Mouse (Mus musculus) forebrain, embryonic 11.5 days (tissue): ENCODE results near the gene Cgnl1. TPM values are rescaled to one million over a fixed set of nuclear protein-coding genes. Genes with fewer than 3 reads are reported as not detected.

Experiments
- ATAC-seq: fragments of 200-750 bp; cut with Nextera tagmentation; replicated peaks from 2 replicates; pipeline ENCODE4 v1.8.0; 2017; ENCODE audit warnings: moderate TSS enrichment; ENCODE audit not compliant: low FRiP score
- DNase-seq: peaks from one replicate; pipeline ENCODE4 v3.0.0-alpha.2; 2017; ENCODE audit warnings: low spot score
- H3K27ac ChIP-seq: fragments of 300-500 bp; sonication (generic); 2 replicates; pipeline ENCODE4 v1.5.1; 2014; ENCODE audit warnings: low read depth, low read length
- H3K27me3 ChIP-seq: fragments of 300-500 bp; sonication (generic); 2 replicates; pipeline ENCODE4 v1.6.1; 2014; ENCODE audit warnings: mild to moderate bottlenecking, low read length, mixed read lengths; ENCODE audit not compliant: control insufficient read depth, insufficient read depth
- H3K36me3 ChIP-seq: fragments of 300-500 bp; sonication (generic); 2 replicates; pipeline ENCODE4 v1.6.1; 2014; ENCODE audit warnings: mild to moderate bottlenecking, low read length, moderate library complexity, mixed read lengths; ENCODE audit not compliant: control insufficient read depth, insufficient read depth
- H3K4me1 ChIP-seq: fragments of 300-500 bp; sonication (generic); replicated peaks from 2 replicates; pipeline ENCODE4 v1.6.1; 2014; ENCODE audit warnings: low read length, mixed read lengths; ENCODE audit not compliant: control insufficient read depth, insufficient read depth
- H3K4me2 ChIP-seq: fragments of 300-500 bp; sonication (generic); 2 replicates; pipeline ENCODE4 v1.6.1; 2014; ENCODE audit warnings: low read depth, mild to moderate bottlenecking, low read length, moderate library complexity, mixed read lengths; ENCODE audit not compliant: severe bottlenecking
- H3K4me3 ChIP-seq: fragments of 300-500 bp; sonication (generic); 2 replicates; pipeline ENCODE4 v1.5.1; 2014; ENCODE audit warnings: low read depth, low read length
- H3K9ac ChIP-seq: fragments of 300-500 bp; sonication (generic); 2 replicates; pipeline ENCODE4 v1.6.1; 2014; ENCODE audit warnings: low read length
- H3K9me3 ChIP-seq: fragments of 300-500 bp; sonication (generic); 2 replicates; pipeline ENCODE4 v1.6.1; 2016; ENCODE audit warnings: low read length, mixed read lengths; ENCODE audit not compliant: control insufficient read depth
- WGBS: fragments of 180-500 bp; shearing (Covaris S2); extraction: QIAGEN DNeasy Blood & Tissue Kit; methylation state at CpG from one replicate; pipeline ENCODE4 v1.1.7; 2014; 5-methylcytosine and 5-hydroxymethylcytosine counted together
- polyA plus RNA-seq: library from polyadenylated mRNA; unstranded; fragments of >200 nt; fragmentation: Nextera tagmentation; extraction: Ambion mirVana; gene quantifications from 2 replicates; pipeline ENCODE4 v1.2.1, GENCODE M21; 2014

Gene Cgnl1
- 5.2 and 5.9 TPM in 2 replicates for polyA plus RNA-seq

DNA sequence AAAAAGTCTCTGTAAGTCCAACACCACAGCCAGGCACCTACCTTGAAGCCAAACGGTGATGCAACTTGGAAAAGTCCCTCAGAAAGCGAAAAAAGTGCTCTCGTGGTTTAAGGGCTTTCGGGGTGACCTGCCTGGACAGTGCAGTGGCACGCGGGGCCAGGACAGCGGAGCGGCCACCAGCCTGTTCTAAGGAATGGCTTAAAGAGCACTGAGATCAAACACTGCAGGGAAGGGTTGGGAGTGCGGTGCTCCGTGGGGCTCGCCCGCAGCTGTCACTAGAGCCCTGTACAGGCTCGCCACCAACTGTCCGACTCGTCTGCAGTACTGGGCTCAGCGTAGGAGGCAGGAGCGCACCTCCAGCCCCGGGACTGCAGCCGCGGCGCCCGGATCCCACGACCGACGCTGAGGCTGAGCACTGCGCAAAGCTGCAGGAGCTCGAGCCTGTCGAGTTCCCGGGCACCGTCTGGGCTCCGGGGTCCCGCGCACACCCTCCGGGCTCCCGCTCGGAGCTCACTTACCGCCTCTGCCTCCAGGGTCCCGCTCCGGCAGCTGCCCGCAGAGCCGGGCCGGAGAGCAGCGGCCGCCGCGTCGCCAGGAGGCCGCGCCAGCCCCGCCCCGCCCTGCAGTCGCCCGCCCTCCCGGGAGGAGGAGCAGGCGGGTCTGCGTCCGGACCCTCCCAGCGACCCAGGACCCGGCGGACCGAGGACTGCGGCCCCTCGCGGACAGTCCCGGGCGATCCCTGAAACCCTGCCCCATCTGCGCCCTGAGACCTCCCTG is at the start of gene Cgnl1:
TSS of gene Cgnl1 (minus strand) at position 612 of the 777 bp plus-strand sequence.
- Histone ChIP-seq H3K9ac (peak within 1 kb of the TSS; percentile 64), H3K4me2 (peak within 1 kb of the TSS; percentile 91), H3K4me1 (peaks cover 5% of the 10 kb centered on the region; the same call in 1 of the 2 replicates), H3K36me3 (no peaks in the 10 kb centered on the region), H3K9me3 (no peaks in the 10 kb centered on the region; the same call in 1 of the 2 replicates), H3K27me3 (peaks cover 21% of the 10 kb centered on the region), H3K27ac (no peak within 1 kb of the TSS), H3K4me3 (peak within 1 kb of the TSS; percentile 57)
- peak; percentile 79 for ATAC-seq
- under 1% methylated on average over 43 of the region's 67 CpGs for WGBS
- DNase-seq = peak; percentile 80

GRCm38 (mm10) chr9:71818453-71818852 is 47.1 kb upstream of the Cgnl1 start:
- no peak overlapping the region for H3K4me3 ChIP-seq
- H3K36me3 ChIP-seq = no peaks in the 10 kb centered on the region
- H3K9ac ChIP-seq = no peak overlapping the region
- no peaks in the 10 kb centered on the region for H3K9me3 ChIP-seq
- H3K27me3 ChIP-seq = no peaks in the 10 kb centered on the region
- DNase-seq (no peak), ATAC-seq (no peak)
- no peak overlapping the region for H3K27ac ChIP-seq
- H3K4me1 ChIP-seq = no peaks in the 10 kb centered on the region
- H3K4me2 ChIP-seq = no peak overlapping the region
- WGBS = 92% methylated on average over 7 of the region's 7 CpGs

GRCm38 (mm10) chr9:71816121-71816520 is 44.7 kb upstream of the Cgnl1 start:
- H3K4me1 ChIP-seq = no peaks in the 10 kb centered on the region
- 76% methylated on average over 3 of the region's 3 CpGs for WGBS
- no peak overlapping the region for H3K9ac ChIP-seq
- H3K4me3 ChIP-seq = no peak overlapping the region
- no peak for DNase-seq
- no peaks in the 10 kb centered on the region for H3K36me3 ChIP-seq
- H3K27me3 ChIP-seq = no peaks in the 10 kb centered on the region
- no peak for ATAC-seq
- H3K4me2 ChIP-seq = no peak overlapping the region
- H3K9me3 ChIP-seq = no peaks in the 10 kb centered on the region
- no peak overlapping the region for H3K27ac ChIP-seq

- WGBS = 82% methylated on average over 3 of the region's 3 CpGs
- DNase-seq = no peak
- no peak for ATAC-seq
Observed at GRCm38 (mm10) chr9:71813565-71813964, 42.2 kb upstream of the Cgnl1 start.

DNA sequence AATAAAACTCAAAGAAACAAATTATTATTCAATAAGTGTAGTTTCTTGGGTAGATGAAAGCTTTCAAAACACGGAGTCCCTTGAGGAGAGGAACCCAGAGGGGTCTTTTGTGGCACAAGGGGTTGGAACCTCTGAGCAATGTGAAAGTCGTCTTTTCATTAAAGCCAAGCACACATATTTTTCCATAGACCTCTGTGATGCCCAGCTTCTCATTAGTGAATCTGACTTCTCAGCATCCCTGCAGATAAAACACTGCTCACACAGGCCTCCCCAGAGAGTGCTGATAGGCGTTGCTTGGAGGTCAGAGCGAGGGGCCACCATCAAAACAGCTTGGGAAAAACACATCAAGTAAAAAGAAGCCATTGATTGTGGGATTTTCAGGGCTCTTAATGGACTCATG is 41.5 kb upstream of the Cgnl1 start:
- Histone ChIP-seq H3K4me3 (no peak overlapping the region), H3K27me3 (no peaks in the 10 kb centered on the region), H3K9ac (no peak overlapping the region), H3K9me3 (no peaks in the 10 kb centered on the region), H3K27ac (no peak overlapping the region), H3K4me1 (no peaks in the 10 kb centered on the region), H3K36me3 (no peaks in the 10 kb centered on the region), H3K4me2 (no peak overlapping the region)
- WGBS = 38% methylated on average over 4 of the region's 4 CpGs
- ATAC-seq = no peak
- no peak for DNase-seq

More at GRCm38 (mm10) chr9:71813565-71813964, 42.2 kb upstream of the Cgnl1 start:
- Histone ChIP-seq H3K9ac (no peak overlapping the region), H3K9me3 (no peaks in the 10 kb centered on the region), H3K27me3 (no peaks in the 10 kb centered on the region), H3K4me3 (no peak overlapping the region), H3K36me3 (no peaks in the 10 kb centered on the region), H3K27ac (no peak overlapping the region), H3K4me2 (no peak overlapping the region), H3K4me1 (no peaks in the 10 kb centered on the region)

DNA sequence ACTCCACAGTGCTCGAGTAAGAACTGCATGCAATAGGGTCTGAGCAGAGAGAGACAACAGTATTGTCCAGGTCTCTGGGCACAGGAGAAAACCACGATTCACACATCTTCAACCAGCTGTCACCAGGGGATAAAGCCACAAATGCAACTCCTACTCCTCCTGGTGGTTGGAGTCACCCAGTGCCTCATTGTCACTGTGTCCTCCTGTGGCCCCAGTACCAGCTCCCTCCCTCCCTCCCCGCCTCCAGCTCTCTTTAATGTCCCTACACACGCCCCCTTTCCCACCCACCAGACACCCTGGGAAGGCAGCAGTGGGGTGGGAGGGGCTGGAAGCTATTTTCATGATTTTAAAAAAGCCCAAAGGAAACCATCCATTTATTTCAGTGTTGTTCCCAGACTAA is 41.0 kb upstream of the Cgnl1 start:
- no peak for DNase-seq
- Histone ChIP-seq H3K4me2 (no peak overlapping the region), H3K4me3 (no peak overlapping the region), H3K9ac (no peak overlapping the region), H3K36me3 (no peaks in the 10 kb centered on the region), H3K27me3 (no peaks in the 10 kb centered on the region), H3K4me1 (no peaks in the 10 kb centered on the region), H3K9me3 (no peaks in the 10 kb centered on the region), H3K27ac (no peak overlapping the region)
- 51% methylated on average over 4 of the region's 4 CpGs for WGBS
- no peak for ATAC-seq

DNA sequence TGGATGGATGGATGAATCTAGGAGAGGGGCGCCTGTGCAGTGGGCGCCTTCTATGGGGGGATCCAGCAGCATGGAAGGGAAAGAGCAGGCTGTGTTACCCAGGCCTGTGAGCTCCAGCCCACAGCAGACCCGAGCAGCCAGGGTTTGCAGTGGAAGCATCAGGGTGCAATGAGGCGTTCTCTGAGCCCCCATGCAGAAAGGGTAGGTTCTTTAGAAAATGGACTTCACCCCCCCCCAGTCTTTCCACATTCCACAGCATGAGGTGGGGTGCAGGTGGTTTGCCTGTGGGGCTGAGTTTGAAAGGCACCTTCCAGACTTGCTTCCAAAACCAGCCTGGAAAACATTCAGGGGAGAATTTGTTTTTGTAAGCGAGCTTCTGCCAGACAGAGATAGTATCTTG is 40.0 kb upstream of the Cgnl1 start:
- Histone ChIP-seq H3K4me3 (no peak overlapping the region), H3K27me3 (no peaks in the 10 kb centered on the region), H3K27ac (no peak overlapping the region), H3K9ac (no peak overlapping the region), H3K4me1 (no peaks in the 10 kb centered on the region), H3K36me3 (no peaks in the 10 kb centered on the region), H3K4me2 (no peak overlapping the region), H3K9me3 (no peaks in the 10 kb centered on the region)
- DNase-seq (no peak), ATAC-seq (no peak)
- WGBS = 82% methylated on average over 5 of the region's 5 CpGs

- H3K4me3 ChIP-seq = no peak overlapping the region
- no peaks in the 10 kb centered on the region for H3K36me3 ChIP-seq
- no peaks in the 10 kb centered on the region for H3K9me3 ChIP-seq
- H3K4me2 ChIP-seq = no peak overlapping the region
- H3K27me3 ChIP-seq = no peaks in the 10 kb centered on the region
- H3K27ac ChIP-seq = no peak overlapping the region
- 70% methylated on average over 2 of the region's 2 CpGs for WGBS
- DNase-seq (no peak), ATAC-seq (no peak)
- no peak overlapping the region for H3K9ac ChIP-seq
- no peaks in the 10 kb centered on the region for H3K4me1 ChIP-seq
Observed at GRCm38 (mm10) chr9:71810723-71811122, 39.3 kb upstream of the Cgnl1 start.
